Comparison of ENCODE assay signal across 8 mouse cellular contexts in genomic region chr6:55717209-55717608, GRCm38 (mm10). TPM values are rescaled to one million over a fixed set of nuclear protein-coding genes. Genes with fewer than 3 reads are reported as not detected.
DNase-seq lines count a peak whose midpoint lies in the region; ATAC-seq and TF ChIP-seq lines count a peak whose summit lies in the region.
"Had no signal": no experiment of that assay in that cellular context is flagged by ENCODE, and none has a peak within 500 bp of the region (broad histone marks: within the 10 kb centered on the region; RNA-seq: fewer than 3 reads in every experiment).

No protein-coding gene starts in this region.

- DNase-seq in G1E (ENCODE audit: low spot score): peak; percentile 2
- peak; percentile 40 for DNase-seq in adrenal gland, adult 8-10 months
- DNase-seq in embryo, embryonic 11 days: peak; percentile 80
- peak; percentile 83 for DNase-seq in hindbrain, postnatal 0 days (ENCODE audit: low spot score)
- peak; percentile 52 to 78 for DNase-seq in layer of hippocampus, postnatal 25 days (ENCODE audit: extremely low spot score in 1 of 2, low spot score in 1 of 2)
- DNase-seq in telencephalon, adult 2 months (ENCODE audit: low read depth, low spot score): peak; percentile 42

- no peak overlapping the region for H3K9ac ChIP-seq in hindbrain, postnatal 0 days (replicated peaks; ENCODE audit: low read length)

- no peak overlapping the region for H3K4me3 ChIP-seq in G1E (ENCODE audit: low read depth, low read length)
- H3K4me3 ChIP-seq in hindbrain, postnatal 0 days (ENCODE audit: low read length): no peak overlapping the region

- no peak for ATAC-seq in G1E (ENCODE audit: extremely low read depth, insufficient number of reproducible peaks, low FRiP score, poor library complexity, severe bottlenecking)
- ATAC-seq in hindbrain, postnatal 0 days: peak; percentile 64; the same call in 1 of the 2 replicates
- ATAC-seq in megakaryocyte-erythroid progenitor cell, adult 5-6 weeks (replicated peaks; ENCODE audit: low FRiP score, low TSS enrichment, poor library complexity, severe bottlenecking): peak; percentile 87

- H3K27me3 ChIP-seq in G1E (ENCODE audit: insufficient read depth, low read length): no peaks in the 10 kb centered on the region
- no peaks in the 10 kb centered on the region for H3K27me3 ChIP-seq in hindbrain, postnatal 0 days (ENCODE audit: insufficient read depth, low read length)

- H3K36me3 ChIP-seq in G1E (replicated peaks): no peaks in the 10 kb centered on the region
- no peaks in the 10 kb centered on the region for H3K36me3 ChIP-seq in hindbrain, postnatal 0 days (ENCODE audit: insufficient read depth, low read length)

- 37% methylated on average over 5 of the region's 5 CpGs for WGBS in hindbrain, postnatal 0 days

- peak; percentile 35; the same call in 1 of the 2 replicates for TF ChIP-seq CTCF in G1E (IDR thresholded peaks at IDR 0.05; ENCODE audit: low read depth, low read length)
- peak; percentile 85 for TF ChIP-seq CTCF in hindbrain, postnatal 0 days (IDR thresholded peaks at IDR 0.05; ENCODE audit: low read depth)

- no peak overlapping the region for H3K27ac ChIP-seq in hindbrain, postnatal 0 days

- H3K4me2 ChIP-seq in hindbrain, postnatal 0 days (ENCODE audit: low read depth, low read length): no peak overlapping the region

- no peaks in the 10 kb centered on the region for H3K9me3 ChIP-seq in G1E (replicated peaks)
- no peaks in the 10 kb centered on the region for H3K9me3 ChIP-seq in hindbrain, postnatal 0 days (ENCODE audit: low read length)

- H3K4me1 ChIP-seq in G1E (ENCODE audit: insufficient read depth, low read depth, low read length): no peaks in the 10 kb centered on the region
- no peaks in the 10 kb centered on the region for H3K4me1 ChIP-seq in hindbrain, postnatal 0 days (ENCODE audit: insufficient read depth, low read length)

RNA-seq across cellular contexts. Expression of gene Neurod6, which starts 36.1 kb away (rescaled TPM):
- total RNA-seq in G1E (2014; fragmentation: Nextera tagmentation) (not detected in 2 replicates), G1E (2017) (not detected in 2 replicates)
- polyA plus RNA-seq in G1E (2012): not detected in 2 replicates
- total RNA-seq in adrenal gland, adult 8-10 months (2022): not detected
- 20.9 and 24.3 TPM in 2 replicates for total RNA-seq in hindbrain, postnatal 0 days (2014; rRNA removed)
- polyA plus RNA-seq in hindbrain, postnatal 0 days (2015; fragmentation: Nextera tagmentation; extraction: Ambion mirVana): 29.2 and 31.1 TPM in 2 replicates
- 100 to 1,000 TPM; 175 to 217 TPM for total RNA-seq in layer of hippocampus, postnatal 25 days (2021)
- total RNA-seq in megakaryocyte-erythroid progenitor cell, adult 5-6 weeks (2014; fragmentation: Nextera tagmentation): not detected in 2 replicates
- not detected in 2 replicates for total RNA-seq in megakaryocyte-erythroid progenitor cell, adult 5-6 weeks (2017)
- polyA plus RNA-seq: heart, embryonic 16.5 days had no signal

Comparison
In these comparisons a context has a peak if more than half of its experiments do, and no peak if none do; other contexts are left out.
1. DNase-seq: peak in every context shown above with its lines; median percentile 83 in hindbrain, postnatal 0 days; 80 in embryo, embryonic 11 days; 65 in layer of hippocampus, postnatal 25 days; 42 in telencephalon, adult 2 months; 40 in adrenal gland, adult 8-10 months; 2 in G1E.
2. RNA of gene Neurod6, which starts 36.1 kb away (total RNA-seq): 175 to 217 TPM in layer of hippocampus, postnatal 25 days and 20.9 to 24.3 TPM in hindbrain, postnatal 0 days; not detected in adrenal gland, adult 8-10 months, not detected in G1E and not detected in megakaryocyte-erythroid progenitor cell, adult 5-6 weeks; every median in the first group is over 10 times any median in the second.